Mouse (Mus musculus) embryonic fibroblast, embryonic 13.5 days (primary cell): Measurements from ENCODE around the gene Hapln3.

Source experiments
- CTCF ChIP-seq: IDR thresholded peaks from 2 replicates; pipeline ENCODE4 v1.5.1; 2011; ENCODE audit warnings: mild to moderate bottlenecking, control low read depth, low read length, moderate library complexity, borderline replicate concordance; ENCODE audit not compliant: insufficient read depth
- POLR2A ChIP-seq: IDR thresholded peaks from 2 replicates; pipeline ENCODE4 v1.6.1; 2011; ENCODE audit warnings: low read depth, mild to moderate bottlenecking, control low read depth, low read length, moderate library complexity

DNA sequence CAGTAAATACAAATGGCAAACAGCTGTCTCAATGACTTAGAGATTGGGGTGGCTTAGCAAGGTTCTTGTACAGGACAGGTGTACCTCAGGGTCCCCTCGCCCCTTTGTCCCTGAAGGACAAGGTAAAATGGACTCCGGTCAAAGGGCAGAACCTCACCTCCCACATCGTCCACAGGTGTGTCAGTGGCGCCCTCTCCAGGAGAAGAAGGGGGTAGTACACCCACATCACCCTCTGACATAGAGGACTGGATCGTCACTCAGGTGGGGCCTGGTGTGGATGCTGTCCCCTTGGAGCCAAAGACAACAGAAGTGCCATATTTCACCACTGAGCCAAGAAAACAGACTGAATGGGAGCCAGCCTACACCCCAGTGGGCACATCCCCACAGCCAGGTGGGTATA lies 34.3 kb downstream of the Hapln3 start:
- TF ChIP-seq CTCF (no peak), POLR2A (no peak)
